Mouse (Mus musculus): ENCODE measurements around the gene Spice1. TPM values are rescaled to one million over a fixed set of nuclear protein-coding genes. Genes with fewer than 3 reads are reported as not detected.

Gene Spice1
- polyA plus RNA-seq (2012; rRNA removed; ENCODE audit: low replicate concordance), result 1.3 and 2.1 TPM in 2 replicates

GRCm38 (mm10) chr16:44347071-44347901 is at the start of gene Spice1:
TSS of gene Spice1 (plus strand) at chr16:44347121.

GRCm38 (mm10) chr16:44332861-44333284 is 14.0 kb upstream of the Spice1 start, which contains the start of gene Sidt1:
TSS of gene Sidt1 (minus strand) at chr16:44333196.

GRCm38 (mm10) chr16:44394577-44395243 is 47.8 kb downstream of the Spice1 start, which contains the start of gene Cfap44:
TSS of gene Cfap44 (plus strand) at chr16:44394796.

Other genes starting within 250 kb of the Spice1 start
- gene Atp6v1a, start 207.4 kb upstream of the Spice1 start, polyA plus RNA-seq (2012; rRNA removed; ENCODE audit: low replicate concordance), result 2.3 and 2.8 TPM in 2 replicates
- gene Naa50, start 207.3 kb upstream of the Spice1 start, polyA plus RNA-seq (2012; rRNA removed; ENCODE audit: low replicate concordance), result 5.6 and 6.0 TPM in 2 replicates
- 3.1 and 5.0 TPM in 2 replicates for gene Usf3, start 173.9 kb upstream of the Spice1 start, polyA plus RNA-seq (2012; rRNA removed; ENCODE audit: low replicate concordance)
- gene Sidt1, start 13.9 kb upstream of the Spice1 start, polyA plus RNA-seq (2012; rRNA removed; ENCODE audit: low replicate concordance), result 1.3 and 3.9 TPM in 2 replicates
- gene Cfap44, start 47.7 kb downstream of the Spice1 start, polyA plus RNA-seq (2012; rRNA removed; ENCODE audit: low replicate concordance), result not detected in 2 replicates
- gene Boc, start 211.8 kb downstream of the Spice1 start, polyA plus RNA-seq (2012; rRNA removed; ENCODE audit: low replicate concordance), result 2.3 and 4.4 TPM in 2 replicates